ENCODE assay signal across 11 mouse cellular contexts in the genomic region with DNA sequence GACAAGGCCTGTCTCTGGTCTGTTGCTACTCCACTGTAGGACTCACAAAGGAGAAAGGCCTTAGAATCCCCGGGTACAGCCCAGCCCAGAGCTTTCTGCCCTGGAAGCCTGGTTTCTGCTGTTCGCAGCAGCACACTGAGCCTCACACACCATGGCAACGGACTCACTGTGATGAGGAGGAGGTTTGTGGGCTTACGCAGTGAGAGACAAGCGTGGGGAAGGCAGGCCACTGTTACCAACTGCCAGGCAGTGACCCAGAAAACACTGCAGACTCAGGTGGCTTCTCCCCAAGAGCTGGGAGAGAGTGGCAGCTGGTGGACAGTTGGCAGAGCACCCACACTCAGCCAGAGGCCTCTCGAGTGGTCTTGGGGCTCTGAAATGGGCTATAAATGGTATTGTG. TPM values are rescaled to one million over a fixed set of nuclear protein-coding genes. Genes with fewer than 3 reads are reported as not detected.
DNase-seq lines count a peak whose midpoint lies in the region; ATAC-seq lines count a peak whose summit lies in the region.
"Had no signal": no experiment of that assay in that cellular context is flagged by ENCODE, and none has a peak within 500 bp of the region (broad histone marks: within the 10 kb centered on the region; RNA-seq: fewer than 3 reads in every experiment).

No protein-coding gene starts in this region.

- H3K4me2 ChIP-seq in forebrain, embryonic 14.5 days (ENCODE audit: low read length), result no peak overlapping the region
- H3K4me2 ChIP-seq: lung, embryonic 15.5 days had no signal

- no peaks in the 10 kb centered on the region for H3K36me3 ChIP-seq in forebrain, embryonic 14.5 days (ENCODE audit: control insufficient read depth, insufficient read depth, low read length)
- H3K36me3 ChIP-seq: heart, embryonic 10.5 days; lung, embryonic 15.5 days had no signal

- H3K4me1 ChIP-seq in forebrain, embryonic 14.5 days (ENCODE audit: control insufficient read depth, insufficient read depth, low read length), result peaks cover 3% of the 10 kb centered on the region
- H3K4me1 ChIP-seq: lung, embryonic 15.5 days had no signal

- no peaks in the 10 kb centered on the region for H3K27me3 ChIP-seq in forebrain, embryonic 14.5 days (replicated peaks; ENCODE audit: control insufficient read depth, insufficient read depth, low read length)
- H3K27me3 ChIP-seq: lung, embryonic 15.5 days had no signal

- H3K4me3 ChIP-seq in forebrain, embryonic 14.5 days (ENCODE audit: low read depth, low read length), result no peak overlapping the region
- H3K4me3 ChIP-seq: heart, embryonic 10.5 days; lung, embryonic 15.5 days had no signal

- ATAC-seq in forebrain, embryonic 14.5 days, result no peak

- H3K9ac ChIP-seq in forebrain, embryonic 14.5 days (ENCODE audit: low read length), result no peak overlapping the region
- H3K9ac ChIP-seq: lung, embryonic 15.5 days had no signal

- WGBS in forebrain, embryonic 14.5 days, result 62% methylated on average over 6 of the region's 6 CpGs

- peak; percentile 6 for DNase-seq in cerebellum, adult 8-10 months
- DNase-seq in forebrain, embryonic 14.5 days (ENCODE audit: low spot score), result peak; percentile 26
- peak; percentile 31 for DNase-seq in left cerebral cortex, adult 11 months (ENCODE audit: low spot score)
- peak; percentile 14 for DNase-seq in retina, postnatal 7 days (ENCODE audit: low read depth, low spot score)
- DNase-seq in kidney, adult 18-20 months, result no peak
- DNase-seq in heart, postnatal 14 days, result no peak
- DNase-seq in lung, postnatal 4 days, result no peak
- DNase-seq: thymus, postnatal 36 days had no signal

- H3K27ac ChIP-seq in forebrain, embryonic 14.5 days (ENCODE audit: low read depth, low read length), result no peak overlapping the region
- H3K27ac ChIP-seq: heart, embryonic 10.5 days; lung, embryonic 15.5 days had no signal

- intact Hi-C loops in heart, postnatal 14 days (cut with DNase I), result no loop called here

- no peaks in the 10 kb centered on the region for H3K9me3 ChIP-seq in forebrain, embryonic 14.5 days (replicated peaks; ENCODE audit: control insufficient read depth, low read length)
- H3K9me3 ChIP-seq: heart, embryonic 10.5 days; lung, embryonic 15.5 days had no signal

RNA-seq across cellular contexts. Expression of gene Gm4791, which starts 42.3 kb away (rescaled TPM):
- not detected in 2 replicates for polyA plus RNA-seq in forebrain, embryonic 14.5 days (2014; fragmentation: Nextera tagmentation; extraction: Ambion mirVana)
- total RNA-seq in heart, postnatal 14 days (2021), result not detected
- total RNA-seq: layer of hippocampus, adult 8-10 months had no signal
- polyA plus RNA-seq: heart, embryonic 10.5 days; lung, embryonic 15.5 days had no signal

Comparison
In these comparisons a context has a peak if more than half of its experiments do, and no peak if none do; other contexts are left out.
1. DNase-seq: peak in cerebellum, adult 8-10 months (single experiment), forebrain, embryonic 14.5 days (single experiment), left cerebral cortex, adult 11 months (single experiment) and retina, postnatal 7 days (single experiment); none in kidney, adult 18-20 months (single experiment), heart, postnatal 14 days (0 of 2) and lung, postnatal 4 days (0 of 2).